ENCODE assay signal across 8 mouse cellular contexts in the genomic region with DNA sequence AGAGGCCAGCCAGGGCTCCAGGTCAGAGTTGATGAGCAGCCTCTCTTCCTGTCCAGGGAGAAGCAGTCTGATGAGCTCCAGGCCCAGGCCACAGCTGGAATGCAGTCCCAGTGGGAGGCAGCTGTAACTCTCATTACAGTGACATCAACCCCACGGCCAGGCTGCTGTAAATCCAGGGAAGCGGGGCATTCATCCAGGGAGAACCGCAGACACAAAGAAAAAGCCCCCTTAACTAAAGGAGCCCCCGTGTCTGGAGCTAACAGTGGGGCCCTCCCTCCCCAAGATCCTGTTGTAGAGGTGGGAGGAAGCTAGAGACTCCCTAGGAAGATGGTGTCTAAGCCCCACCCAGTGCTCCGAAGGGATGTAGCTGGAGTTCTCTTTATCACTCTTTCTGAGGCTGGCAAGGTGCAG. TPM values are rescaled to one million over a fixed set of nuclear protein-coding genes. Genes with fewer than 3 reads are reported as not detected.
DNase-seq lines count a peak whose midpoint lies in the region; ATAC-seq lines count a peak whose summit lies in the region.
"Had no signal": no experiment of that assay in that cellular context is flagged by ENCODE, and none has a peak within 500 bp of the region (broad histone marks: within the 10 kb centered on the region; RNA-seq: fewer than 3 reads in every experiment).

No protein-coding gene starts in this region.

- H3K4me3 ChIP-seq in brown adipose tissue, adult 24 weeks (ENCODE audit: insufficient read depth, low read depth, low read length): no peak overlapping the region
- no peak overlapping the region for H3K4me3 ChIP-seq in embryonic facial prominence, embryonic 14.5 days (ENCODE audit: low read depth, low read length)
- H3K4me3 ChIP-seq in liver, embryonic 12.5 days: no peak overlapping the region
- H3K4me3 ChIP-seq: hindbrain, embryonic 15.5 days had no signal

- no peaks in the 10 kb centered on the region for H3K27me3 ChIP-seq in embryonic facial prominence, embryonic 14.5 days (replicated peaks; ENCODE audit: control insufficient read depth, insufficient read depth, low read length)
- 0 out of 2 replicates have a peak, but pooled peaks cover 7% of the 10 kb centered on the region for H3K27me3 ChIP-seq in liver, embryonic 12.5 days (replicated peaks)
- H3K27me3 ChIP-seq: hindbrain, embryonic 15.5 days had no signal

- H3K9ac ChIP-seq in embryonic facial prominence, embryonic 14.5 days (ENCODE audit: low read depth, low read length): peak overlapping the region; percentile 45
- no peak overlapping the region for H3K9ac ChIP-seq in liver, embryonic 12.5 days
- H3K9ac ChIP-seq: hindbrain, embryonic 15.5 days had no signal

- H3K27ac ChIP-seq in brown adipose tissue, adult 24 weeks (replicated peaks; ENCODE audit: low read depth, low read length): peak overlapping the region; percentile 69
- H3K27ac ChIP-seq in embryonic facial prominence, embryonic 14.5 days (replicated peaks; ENCODE audit: low read depth, low read length): peak overlapping the region; percentile 97
- H3K27ac ChIP-seq in liver, embryonic 12.5 days: peak overlapping the region; percentile 2; the same call in 1 of the 2 replicates
- H3K27ac ChIP-seq: hindbrain, embryonic 15.5 days had no signal

- no peaks in the 10 kb centered on the region for H3K36me3 ChIP-seq in embryonic facial prominence, embryonic 14.5 days (ENCODE audit: control insufficient read depth, insufficient read depth, low read length)
- H3K36me3 ChIP-seq in liver, embryonic 12.5 days: no peaks in the 10 kb centered on the region
- H3K36me3 ChIP-seq: hindbrain, embryonic 15.5 days had no signal

- intact Hi-C loops in heart, postnatal 36 days (cut with DNase I): no loop called here

- ATAC-seq in embryonic facial prominence, embryonic 14.5 days (ENCODE audit: low read depth): peak; percentile 89
- ATAC-seq in liver, embryonic 12.5 days: no peak

- peak; percentile 92 for DNase-seq in embryonic facial prominence, embryonic 14.5 days (ENCODE audit: low spot score)
- peak; percentile 41 to 58 for DNase-seq in heart, postnatal 36 days
- no peak for DNase-seq in layer of hippocampus, postnatal 10 days (ENCODE audit: low spot score in 2 of 2)
- no peak for DNase-seq in layer of hippocampus, adult 9-11 months
- no peak for DNase-seq in spleen, adult 12 weeks (ENCODE audit: low spot score)

- no peaks in the 10 kb centered on the region for H3K9me3 ChIP-seq in embryonic facial prominence, embryonic 14.5 days (ENCODE audit: control insufficient read depth, low read length)
- H3K9me3 ChIP-seq in liver, embryonic 12.5 days (replicated peaks): no peaks in the 10 kb centered on the region
- H3K9me3 ChIP-seq: hindbrain, embryonic 15.5 days had no signal

- peak overlapping the region; percentile 43 for H3K4me2 ChIP-seq in embryonic facial prominence, embryonic 14.5 days (ENCODE audit: low read depth, low read length)
- H3K4me2 ChIP-seq in liver, embryonic 12.5 days: no peak overlapping the region
- H3K4me2 ChIP-seq: hindbrain, embryonic 15.5 days had no signal

- WGBS in embryonic facial prominence, embryonic 14.5 days: 7% methylated on average over 5 of the region's 5 CpGs
- WGBS in liver, embryonic 12.5 days (ENCODE audit: insufficient replicate concordance): 56% methylated on average over 5 of the region's 5 CpGs

- peaks cover 10% of the 10 kb centered on the region for H3K4me1 ChIP-seq in brown adipose tissue, adult 24 weeks (ENCODE audit: control insufficient read depth, insufficient read depth, insufficient read length, low read length)
- H3K4me1 ChIP-seq in embryonic facial prominence, embryonic 14.5 days (ENCODE audit: control insufficient read depth, insufficient read depth, low read length): peaks cover 31% of the 10 kb centered on the region
- peaks cover 29% of the 10 kb centered on the region for H3K4me1 ChIP-seq in liver, embryonic 12.5 days

RNA-seq across cellular contexts. Expression of gene Oaf, which starts 13.6 kb away (rescaled TPM):
- polyA plus RNA-seq in brown adipose tissue, adult 24 weeks (2012; ENCODE audit: insufficient read depth, insufficient read length, missing spikeins): 20.8 and 29.8 TPM in 2 replicates
- 118 and 123 TPM in 2 replicates for polyA plus RNA-seq in embryonic facial prominence, embryonic 14.5 days (2014; fragmentation: Nextera tagmentation; extraction: Ambion mirVana)
- 1 to 10 TPM; 8.2 to 8.9 TPM for total RNA-seq in heart, postnatal 36 days (2021)
- polyA plus RNA-seq in liver, embryonic 12.5 days (2016; fragmentation: Nextera tagmentation; extraction: Ambion mirVana): 37.8 and 44.1 TPM in 2 replicates
- total RNA-seq in layer of hippocampus, postnatal 10 days (2021): 10 to 100 TPM; 12.2 to 14.6 TPM

RNA-seq across cellular contexts. Expression of gene Pou2f3, which starts 43.1 kb away (rescaled TPM):
- not detected in 2 replicates for polyA plus RNA-seq in brown adipose tissue, adult 24 weeks (2012; ENCODE audit: insufficient read depth, insufficient read length, missing spikeins)
- polyA plus RNA-seq in embryonic facial prominence, embryonic 14.5 days (2014; fragmentation: Nextera tagmentation; extraction: Ambion mirVana): 3.8 and 4.5 TPM in 2 replicates
- total RNA-seq in heart, postnatal 36 days (2021): under 1 TPM; 0.14 to 0.27 TPM
- not detected in 2 replicates for polyA plus RNA-seq in liver, embryonic 12.5 days (2016; fragmentation: Nextera tagmentation; extraction: Ambion mirVana)
- under 1 TPM in 1 of 2 experiments, not detected in 1; 0.22 TPM for total RNA-seq in layer of hippocampus, postnatal 10 days (2021)

RNA-seq across cellular contexts. Expression of gene Trim29, which starts 57.4 kb away (rescaled TPM):
- 0.52 TPM in 1 of 2 replicates, not detected in the other for polyA plus RNA-seq in brown adipose tissue, adult 24 weeks (2012; ENCODE audit: insufficient read depth, insufficient read length, missing spikeins)
- 37.1 and 43.5 TPM in 2 replicates for polyA plus RNA-seq in embryonic facial prominence, embryonic 14.5 days (2014; fragmentation: Nextera tagmentation; extraction: Ambion mirVana)
- under 1 TPM in 1 of 2 experiments, not detected in 1; 0.11 TPM for total RNA-seq in heart, postnatal 36 days (2021)
- not detected in 2 replicates for polyA plus RNA-seq in liver, embryonic 12.5 days (2016; fragmentation: Nextera tagmentation; extraction: Ambion mirVana)
- total RNA-seq in layer of hippocampus, postnatal 10 days (2021): under 1 TPM; 0.25 to 0.83 TPM
- polyA plus RNA-seq: hindbrain, embryonic 15.5 days had no signal

Comparison
In these comparisons a context has a peak if more than half of its experiments do, and no peak if none do; other contexts are left out.
1. H3K27ac ChIP-seq: peak in every context shown above with its lines; median percentile 97 in embryonic facial prominence, embryonic 14.5 days; 69 in brown adipose tissue, adult 24 weeks; 2 in liver, embryonic 12.5 days.
2. DNase-seq: peak in embryonic facial prominence, embryonic 14.5 days (single experiment) and heart, postnatal 36 days (2 of 2); none in layer of hippocampus, postnatal 10 days (0 of 2), layer of hippocampus, adult 9-11 months (single experiment) and spleen, adult 12 weeks (single experiment).
3. RNA of gene Trim29, which starts 57.4 kb away (polyA plus RNA-seq): 37.1 to 43.5 TPM in embryonic facial prominence, embryonic 14.5 days; 0.52 TPM in brown adipose tissue, adult 24 weeks and not detected in liver, embryonic 12.5 days; every median in the first group is over 10 times any median in the second.